Mouse (Mus musculus) layer of hippocampus, adult 2 months (tissue): ENCODE data around the gene Scp2. TPM values are rescaled to one million over a fixed set of nuclear protein-coding genes. Genes with fewer than 3 reads are reported as not detected.
A peak's percentile ranks its signal among the peaks of the same experiment; 100 is the strongest.

Source experiments
- DNase-seq, 2 experiments: peaks; one replicate each; pipeline ENCODE4 v3.0.0; 2022; ENCODE audit warnings: low spot score in 2 of 2
- H3K27ac ChIP-seq: fragments of 200-600 bp; 2 replicates; pipeline ENCODE4 v1.8.1; 2022
- H3K4me3 ChIP-seq: fragments of 200-600 bp; 2 replicates; pipeline ENCODE4 v1.8.1; 2022; ENCODE audit warnings: mild to moderate bottlenecking
- CTCF ChIP-seq: fragments of 200-600 bp; conservative IDR thresholded peaks from 2 replicates; pipeline ENCODE4 v1.8.1; 2022; ENCODE audit warnings: antibody characterized with exemption, mild to moderate bottlenecking, moderate library complexity
- total RNA-seq, 2 experiments: library from RNA; stranded (reverse); gene quantifications; 2 replicates each; pipeline ENCODE4 v1.2.3; 2021

Scp2 gene
- total RNA-seq, 2 experiments from 2014 or later: 91.8 to 96.0 TPM

GRCm38 (mm10) chr4:108066569-108066968 lies 78.2 kb downstream of the Scp2 start:
- no peak for TF ChIP-seq CTCF
- Histone ChIP-seq H3K27ac (no peak overlapping the region), H3K4me3 (no peak overlapping the region)
- DNase-seq: no peak

GRCm38 (mm10) chr4:108065176-108065844 lies 79.5 kb downstream of the Scp2 start:
- no peak for TF ChIP-seq CTCF
- H3K4me3 ChIP-seq: no peak overlapping the region
- no peak for DNase-seq
- no peak overlapping the region for H3K27ac ChIP-seq

GRCm38 (mm10) chr4:108063616-108064015 lies 81.2 kb downstream of the Scp2 start:
- TF ChIP-seq CTCF: no peak
- no peak for DNase-seq
- no peak overlapping the region for H3K27ac ChIP-seq
- no peak overlapping the region for H3K4me3 ChIP-seq

GRCm38 (mm10) chr4:108062524-108062923 lies 82.3 kb downstream of the Scp2 start:
- no peak overlapping the region for H3K27ac ChIP-seq
- no peak for TF ChIP-seq CTCF
- H3K4me3 ChIP-seq: no peak overlapping the region
- DNase-seq: no peak

GRCm38 (mm10) chr4:108060774-108061173 lies 84.0 kb downstream of the Scp2 start:
- no peak for DNase-seq
- Histone ChIP-seq H3K4me3 (no peak overlapping the region), H3K27ac (peak overlapping the region; percentile 86; the same call in 1 of the 2 replicates)
- TF ChIP-seq CTCF: no peak

- TF ChIP-seq CTCF: no peak
- no peak for DNase-seq
- peak overlapping the region; percentile 86 for H3K27ac ChIP-seq
- H3K4me3 ChIP-seq: peak overlapping the region; percentile 40
These were observed 85.0 kb downstream of the Scp2 start for GRCm38 (mm10) chr4:108059601-108060379.

- DNase-seq: no peak
- TF ChIP-seq CTCF: no peak
- peak overlapping the region; percentile 28; the same call in 1 of the 2 replicates for H3K27ac ChIP-seq
These were observed 86.6 kb downstream of the Scp2 start for GRCm38 (mm10) chr4:108058166-108058565.

GRCm38 (mm10) chr4:108057247-108057646 lies 87.6 kb downstream of the Scp2 start:
- Histone ChIP-seq H3K27ac (no peak overlapping the region), H3K4me3 (no peak overlapping the region)
- no peak for TF ChIP-seq CTCF
- DNase-seq: no peak

More at GRCm38 (mm10) chr4:108058166-108058565, 86.6 kb downstream of the Scp2 start:
- no peak overlapping the region for H3K4me3 ChIP-seq

GRCm38 (mm10) chr4:108055873-108056272 lies 88.9 kb downstream of the Scp2 start:
- TF ChIP-seq CTCF: no peak
- DNase-seq: no peak
- H3K27ac ChIP-seq: no peak overlapping the region
- no peak overlapping the region for H3K4me3 ChIP-seq

GRCm38 (mm10) chr4:108052673-108053072 lies 92.1 kb downstream of the Scp2 start:
- Histone ChIP-seq H3K4me3 (no peak overlapping the region), H3K27ac (0 out of 2 replicates have a peak overlapping the region, but pooled peaks have one; percentile 67)
- TF ChIP-seq CTCF: no peak
- no peak for DNase-seq

GRCm38 (mm10) chr4:108051687-108052274 lies 93.0 kb downstream of the Scp2 start:
- Histone ChIP-seq H3K27ac (peak overlapping the region; percentile 67), H3K4me3 (no peak overlapping the region)
- no peak; the same call in 1 of the 2 replicates for TF ChIP-seq CTCF
- DNase-seq: no peak

- Histone ChIP-seq H3K4me3 (no peak overlapping the region), H3K27ac (no peak overlapping the region)
- TF ChIP-seq CTCF: no peak
- no peak for DNase-seq
These were observed 98.7 kb downstream of the Scp2 start for GRCm38 (mm10) chr4:108046136-108046535.
